Mouse (Mus musculus): Measurements from ENCODE around the gene Naa38. TPM values are rescaled to one million over a fixed set of nuclear protein-coding genes. Genes with fewer than 3 reads are reported as not detected.

Naa38 gene
- total RNA-seq, 2 experiments from 2014 or later, result 63.8 to 76.3 TPM

- DNase-seq (ENCODE audit: low spot score in 2 of 2), result no peak
These were observed 17.3 kb downstream of the Naa38 start for GRCm38 (mm10) chr11:69412548-69412947.

GRCm38 (mm10) chr11:69413221-69414181 lies 18.2 kb downstream of the Naa38 start, which contains the start of gene Kdm6b:
Kdm6b (minus strand) TSS chr11:69413675.
- no peak for DNase-seq (ENCODE audit: low spot score in 2 of 2)

- no peak for DNase-seq (ENCODE audit: low spot score in 2 of 2)
These were observed 19.4 kb downstream of the Naa38 start for GRCm38 (mm10) chr11:69414421-69415326.

GRCm38 (mm10) chr11:69415327-69415667 lies 20.0 kb downstream of the Naa38 start:
- DNase-seq (ENCODE audit: low spot score in 2 of 2), result peak in 1 of 2 experiments; percentile 68

GRCm38 (mm10) chr11:69415668-69416451 lies 20.6 kb downstream of the Naa38 start:
- peak in 1 of 2 experiments; percentile 66 for DNase-seq (ENCODE audit: low spot score in 2 of 2)

- DNase-seq (ENCODE audit: low spot score in 2 of 2), result no peak
These were observed 21.2 kb downstream of the Naa38 start for GRCm38 (mm10) chr11:69416509-69416908.

- peak in 1 of 2 experiments; percentile 41 for DNase-seq (ENCODE audit: low spot score in 2 of 2)
These were observed 21.7 kb downstream of the Naa38 start for GRCm38 (mm10) chr11:69416921-69417448.

GRCm38 (mm10) chr11:69417449-69418384 lies 22.4 kb downstream of the Naa38 start:
- peak; percentile 97 to 98 for DNase-seq (ENCODE audit: low spot score in 2 of 2)

- peak; percentile 83 to 88 for DNase-seq (ENCODE audit: low spot score in 2 of 2)
These were observed 23.5 kb downstream of the Naa38 start for GRCm38 (mm10) chr11:69418481-69419442.

- DNase-seq (ENCODE audit: low spot score in 2 of 2), result peak in 1 of 2 experiments; percentile 46
These were observed 24.1 kb downstream of the Naa38 start for GRCm38 (mm10) chr11:69419443-69419812.

GRCm38 (mm10) chr11:69419813-69420553 lies 24.7 kb downstream of the Naa38 start:
- no peak for DNase-seq (ENCODE audit: low spot score in 2 of 2)

GRCm38 (mm10) chr11:69420554-69421000 lies 25.3 kb downstream of the Naa38 start:
- no peak for DNase-seq (ENCODE audit: low spot score in 2 of 2)

GRCm38 (mm10) chr11:69421131-69421977 lies 26.1 kb downstream of the Naa38 start:
- DNase-seq (ENCODE audit: low spot score in 2 of 2), result no peak

GRCm38 (mm10) chr11:69422842-69423241 lies 27.6 kb downstream of the Naa38 start:
- no peak for DNase-seq (ENCODE audit: low spot score in 2 of 2)

GRCm38 (mm10) chr11:69423885-69424284 lies 28.6 kb downstream of the Naa38 start:
- DNase-seq (ENCODE audit: low spot score in 2 of 2), result no peak

GRCm38 (mm10) chr11:69426246-69426645 lies 31.0 kb downstream of the Naa38 start:
- no peak for DNase-seq (ENCODE audit: low spot score in 2 of 2)

GRCm38 (mm10) chr11:69428751-69429150 lies 33.5 kb downstream of the Naa38 start:
- no peak for DNase-seq (ENCODE audit: low spot score in 2 of 2)

All from gastrocnemius, postnatal 4 days (tissue).